Mouse (Mus musculus): ENCODE data around the gene Rbm17. TPM values are rescaled to one million over a fixed set of nuclear protein-coding genes. Genes with fewer than 3 reads are reported as not detected.

The Rbm17 gene
- polyA plus RNA-seq (2014; fragmentation: Nextera tagmentation; extraction: Ambion mirVana): 148 and 157 TPM in 2 replicates

DNA sequence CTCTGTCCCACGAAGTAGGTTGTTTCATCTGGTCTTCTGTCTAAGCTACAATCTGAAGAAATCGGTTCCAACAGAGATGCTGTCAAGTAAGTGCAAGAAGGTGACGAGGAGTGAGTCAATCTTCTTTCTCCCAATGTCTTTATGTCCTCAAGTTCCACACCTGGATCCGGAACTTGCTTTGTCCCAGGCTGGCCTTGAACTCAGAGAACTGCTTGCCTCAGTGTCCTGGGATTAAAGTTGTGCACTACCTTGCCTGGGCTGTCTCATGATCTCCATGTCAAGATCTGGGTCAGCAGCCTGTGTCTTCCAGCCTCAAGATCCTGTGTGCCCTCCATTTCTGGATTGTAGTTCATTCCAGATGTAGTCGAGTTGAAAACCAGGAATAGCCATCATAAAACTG lies at the start of gene Rbm17:
Rbm17 (minus strand) TSS at position 101 of the 400 bp plus-strand sequence.
- 84% methylated on average over 5 of the region's 5 CpGs for WGBS
- H3K4me2 ChIP-seq (ENCODE audit: low read length): peak within 1 kb of the TSS; percentile 85; the same call in 1 of the 2 replicates

GRCm38 (mm10) chr2:11653330-11653729 lies 49.4 kb upstream of the Rbm17 start:
- Histone ChIP-seq H3K4me1 (replicated peaks; ENCODE audit: control insufficient read depth, insufficient read depth, low read length) (no peaks in the 10 kb centered on the region), H3K4me3 (ENCODE audit: low read depth, low read length) (no peak overlapping the region), H3K27me3 (replicated peaks; ENCODE audit: control insufficient read depth, insufficient read depth, low read length) (no peaks in the 10 kb centered on the region), H3K27ac (ENCODE audit: low read depth) (no peak overlapping the region), H3K36me3 (ENCODE audit: control insufficient read depth, insufficient read depth, low read length) (no peaks in the 10 kb centered on the region), H3K4me2 (ENCODE audit: low read length) (no peak overlapping the region), H3K9ac (ENCODE audit: low read length) (no peak overlapping the region), H3K9me3 (ENCODE audit: control insufficient read depth, low read length) (no peaks in the 10 kb centered on the region)
- ATAC-seq (replicated peaks; ENCODE audit: low FRiP score, low TSS enrichment, low read depth) (no peak), DNase-seq (ENCODE audit: low spot score) (no peak)
- WGBS: 49% methylated on average over 6 of the region's 6 CpGs

More for the DNA sequence above, at the start of gene Rbm17:
- peak within 1 kb of the TSS; percentile 96 for H3K9ac ChIP-seq (ENCODE audit: low read length)
- peak within 1 kb of the TSS; percentile 70 for H3K27ac ChIP-seq (ENCODE audit: low read depth)
- DNase-seq (ENCODE audit: low spot score) (no peak), ATAC-seq (replicated peaks; ENCODE audit: low FRiP score, low TSS enrichment, low read depth) (no peak)
- H3K4me1 ChIP-seq (replicated peaks; ENCODE audit: control insufficient read depth, insufficient read depth, low read length): peaks cover 9% of the 10 kb centered on the region
- no peaks in the 10 kb centered on the region for H3K27me3 ChIP-seq (replicated peaks; ENCODE audit: control insufficient read depth, insufficient read depth, low read length)
- peak within 1 kb of the TSS; percentile 93 for H3K4me3 ChIP-seq (ENCODE audit: low read depth, low read length)
- peaks cover 14% of the 10 kb centered on the region for H3K36me3 ChIP-seq (ENCODE audit: control insufficient read depth, insufficient read depth, low read length)
- H3K9me3 ChIP-seq (ENCODE audit: control insufficient read depth, low read length): no peaks in the 10 kb centered on the region

DNA sequence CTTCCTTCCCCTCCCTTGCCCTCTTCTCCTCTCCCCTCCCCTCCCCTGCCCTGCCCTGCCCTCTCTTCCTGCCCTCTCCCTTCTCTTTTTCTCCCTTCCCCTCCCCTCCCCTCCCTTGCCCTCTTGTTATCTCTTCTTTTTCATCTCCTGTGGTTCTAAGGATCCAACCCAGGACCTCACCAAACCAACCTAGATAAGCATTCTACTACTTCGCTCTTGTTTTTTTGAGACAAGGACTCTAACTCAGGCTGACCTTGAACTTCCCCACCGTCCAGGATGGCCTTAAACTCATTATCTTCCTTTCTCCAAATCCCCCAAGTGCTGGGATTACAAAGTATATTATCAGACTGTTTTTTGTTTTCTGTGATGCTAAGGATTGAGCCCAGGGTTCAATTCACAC lies 48.8 kb upstream of the Rbm17 start:
- DNase-seq (ENCODE audit: low spot score) (no peak), ATAC-seq (replicated peaks; ENCODE audit: low FRiP score, low TSS enrichment, low read depth) (no peak)
- no peak overlapping the region for H3K4me3 ChIP-seq (ENCODE audit: low read depth, low read length)
- H3K4me1 ChIP-seq (replicated peaks; ENCODE audit: control insufficient read depth, insufficient read depth, low read length): no peaks in the 10 kb centered on the region
- H3K36me3 ChIP-seq (ENCODE audit: control insufficient read depth, insufficient read depth, low read length): no peaks in the 10 kb centered on the region
- no peaks in the 10 kb centered on the region for H3K27me3 ChIP-seq (replicated peaks; ENCODE audit: control insufficient read depth, insufficient read depth, low read length)
- H3K9me3 ChIP-seq (ENCODE audit: control insufficient read depth, low read length): no peaks in the 10 kb centered on the region
- no peak overlapping the region for H3K4me2 ChIP-seq (ENCODE audit: low read length)
- H3K27ac ChIP-seq (ENCODE audit: low read depth): no peak overlapping the region
- WGBS: 64% methylated on average over 2 of the region's 2 CpGs
- no peak overlapping the region for H3K9ac ChIP-seq (ENCODE audit: low read length)

DNA sequence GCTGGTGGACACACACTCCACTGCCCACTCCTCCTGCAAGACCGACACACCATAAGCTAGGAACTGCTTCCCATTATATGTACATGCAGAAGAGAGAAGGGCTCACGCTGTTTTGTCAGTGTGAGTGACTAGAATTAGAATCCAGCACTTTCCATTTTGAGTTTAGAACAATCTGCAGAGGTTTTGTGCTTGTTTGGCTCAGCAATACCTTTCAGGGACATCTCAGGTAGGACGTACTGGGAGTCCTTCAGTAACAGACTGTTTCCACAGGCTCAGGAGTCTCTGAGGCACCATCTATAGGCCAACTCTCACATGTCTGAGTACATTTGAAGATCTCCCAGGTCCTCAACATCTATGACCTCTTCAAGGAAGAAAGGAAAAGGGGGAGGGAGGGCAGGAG lies 48.2 kb upstream of the Rbm17 start:
- Histone ChIP-seq H3K9me3 (ENCODE audit: control insufficient read depth, low read length) (no peaks in the 10 kb centered on the region), H3K27me3 (replicated peaks; ENCODE audit: control insufficient read depth, insufficient read depth, low read length) (no peaks in the 10 kb centered on the region), H3K9ac (ENCODE audit: low read length) (no peak overlapping the region), H3K4me1 (replicated peaks; ENCODE audit: control insufficient read depth, insufficient read depth, low read length) (no peaks in the 10 kb centered on the region), H3K36me3 (ENCODE audit: control insufficient read depth, insufficient read depth, low read length) (no peaks in the 10 kb centered on the region), H3K27ac (ENCODE audit: low read depth) (no peak overlapping the region), H3K4me3 (ENCODE audit: low read depth, low read length) (no peak overlapping the region), H3K4me2 (ENCODE audit: low read length) (no peak overlapping the region)
- ATAC-seq (replicated peaks; ENCODE audit: low FRiP score, low TSS enrichment, low read depth): no peak
- no peak for DNase-seq (ENCODE audit: low spot score)
- WGBS: 87% methylated on average over 3 of the region's 3 CpGs

DNA sequence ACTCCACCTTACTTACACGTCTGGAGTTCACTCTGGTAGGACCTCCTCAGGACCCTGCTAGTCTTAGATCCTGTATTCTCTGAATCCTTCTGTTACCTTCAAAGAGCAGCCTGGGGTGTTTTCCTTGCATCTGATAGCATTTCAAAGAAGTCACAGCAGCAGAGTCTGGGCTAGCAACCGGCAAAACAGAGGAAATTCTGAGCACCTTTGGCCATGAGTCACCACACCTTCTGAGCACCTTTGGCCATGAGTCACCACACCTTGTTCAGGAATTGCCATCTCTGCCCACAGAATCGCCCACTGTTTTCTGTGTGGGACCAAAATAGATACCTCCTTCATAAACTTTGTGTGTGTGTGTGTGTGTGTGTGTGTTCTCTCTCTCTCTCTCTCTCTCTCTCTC lies 47.5 kb upstream of the Rbm17 start:
- Histone ChIP-seq H3K27ac (ENCODE audit: low read depth) (no peak overlapping the region), H3K4me1 (replicated peaks; ENCODE audit: control insufficient read depth, insufficient read depth, low read length) (no peaks in the 10 kb centered on the region), H3K36me3 (ENCODE audit: control insufficient read depth, insufficient read depth, low read length) (no peaks in the 10 kb centered on the region), H3K4me2 (ENCODE audit: low read length) (no peak overlapping the region), H3K27me3 (replicated peaks; ENCODE audit: control insufficient read depth, insufficient read depth, low read length) (no peaks in the 10 kb centered on the region), H3K4me3 (ENCODE audit: low read depth, low read length) (no peak overlapping the region), H3K9me3 (ENCODE audit: control insufficient read depth, low read length) (no peaks in the 10 kb centered on the region), H3K9ac (ENCODE audit: low read length) (no peak overlapping the region)
- WGBS: 53% methylated on average over 3 of the region's 3 CpGs
- ATAC-seq (replicated peaks; ENCODE audit: low FRiP score, low TSS enrichment, low read depth): no peak
- DNase-seq (ENCODE audit: low spot score): no peak

DNA sequence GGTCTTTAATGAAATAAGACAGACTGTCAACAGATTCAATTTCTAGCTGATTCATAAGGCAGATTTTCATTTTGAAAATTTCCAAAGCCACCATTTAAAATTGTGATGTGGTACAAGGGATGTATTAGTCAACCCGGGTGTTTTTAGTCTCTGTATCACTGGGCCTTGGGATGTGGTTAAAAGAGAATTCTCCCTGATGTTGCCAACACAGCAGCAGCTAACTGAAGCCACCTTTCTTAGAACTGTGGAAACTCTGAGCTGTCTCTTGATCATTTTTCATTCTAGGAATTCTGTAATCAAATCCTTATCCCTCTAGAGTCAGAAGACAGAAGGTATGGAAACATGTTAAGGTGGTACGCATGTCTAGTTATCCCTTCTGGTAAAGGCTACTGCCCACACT lies 41.3 kb upstream of the Rbm17 start:
- ATAC-seq (replicated peaks; ENCODE audit: low FRiP score, low TSS enrichment, low read depth) (no peak), DNase-seq (ENCODE audit: low spot score) (no peak)
- WGBS: 88% methylated on average over 2 of the region's 2 CpGs
- Histone ChIP-seq H3K4me1 (replicated peaks; ENCODE audit: control insufficient read depth, insufficient read depth, low read length) (no peaks in the 10 kb centered on the region), H3K36me3 (ENCODE audit: control insufficient read depth, insufficient read depth, low read length) (no peaks in the 10 kb centered on the region), H3K9ac (ENCODE audit: low read length) (no peak overlapping the region), H3K27me3 (replicated peaks; ENCODE audit: control insufficient read depth, insufficient read depth, low read length) (no peaks in the 10 kb centered on the region), H3K27ac (ENCODE audit: low read depth) (no peak overlapping the region), H3K9me3 (ENCODE audit: control insufficient read depth, low read length) (no peaks in the 10 kb centered on the region), H3K4me3 (ENCODE audit: low read depth, low read length) (no peak overlapping the region), H3K4me2 (ENCODE audit: low read length) (no peak overlapping the region)

GRCm38 (mm10) chr2:11644057-11644456 lies 40.1 kb upstream of the Rbm17 start:
- DNase-seq (ENCODE audit: low spot score) (no peak), ATAC-seq (replicated peaks; ENCODE audit: low FRiP score, low TSS enrichment, low read depth) (no peak)
- 80% methylated on average over 1 of the region's 1 CpGs for WGBS

DNA sequence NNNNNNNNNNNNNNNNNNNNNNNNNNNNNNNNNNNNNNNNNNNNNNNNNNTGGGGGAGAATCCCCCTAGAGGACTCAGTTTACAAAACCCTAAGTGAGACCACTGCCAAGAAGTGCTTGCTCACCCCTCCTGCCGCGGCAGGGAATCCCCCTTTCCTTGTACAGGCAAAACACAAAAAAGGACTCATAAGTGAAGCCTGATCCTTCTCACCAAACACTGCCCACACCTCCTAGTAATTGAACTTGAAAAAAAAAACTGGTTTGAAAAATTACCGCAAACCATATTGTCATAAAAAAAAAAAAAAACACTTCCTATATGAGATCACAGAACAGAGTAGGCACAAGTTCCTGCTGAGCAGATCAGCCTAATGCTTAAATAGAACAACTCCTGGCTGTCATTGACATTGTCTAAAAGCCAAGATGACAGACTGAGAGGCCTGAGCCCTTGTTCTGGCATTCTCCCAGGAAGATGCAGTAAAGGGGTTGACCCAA lies 38.5 kb upstream of the Rbm17 start, which contains the start of gene Il2ra:
Il2ra (plus strand) TSS at position 357 of the 491 bp plus-strand sequence.
- Histone ChIP-seq H3K9me3 (ENCODE audit: control insufficient read depth, low read length) (no peaks in the 10 kb centered on the region), H3K4me3 (ENCODE audit: low read depth, low read length) (no peak within 1 kb of the TSS), H3K27me3 (replicated peaks; ENCODE audit: control insufficient read depth, insufficient read depth, low read length) (no peaks in the 10 kb centered on the region), H3K4me1 (replicated peaks; ENCODE audit: control insufficient read depth, insufficient read depth, low read length) (no peaks in the 10 kb centered on the region), H3K36me3 (ENCODE audit: control insufficient read depth, insufficient read depth, low read length) (no peaks in the 10 kb centered on the region), H3K9ac (ENCODE audit: low read length) (no peak within 1 kb of the TSS), H3K4me2 (ENCODE audit: low read length) (no peak within 1 kb of the TSS), H3K27ac (ENCODE audit: low read depth) (no peak within 1 kb of the TSS)
- WGBS: 86% methylated on average over 3 of the region's 3 CpGs
- ATAC-seq (replicated peaks; ENCODE audit: low FRiP score, low TSS enrichment, low read depth) (no peak), DNase-seq (ENCODE audit: low spot score) (no peak)

More at GRCm38 (mm10) chr2:11644057-11644456, 40.1 kb upstream of the Rbm17 start:
- no peak overlapping the region for H3K9ac ChIP-seq (ENCODE audit: low read length)
- no peak overlapping the region for H3K27ac ChIP-seq (ENCODE audit: low read depth)
- H3K27me3 ChIP-seq (replicated peaks; ENCODE audit: control insufficient read depth, insufficient read depth, low read length): no peaks in the 10 kb centered on the region
- H3K36me3 ChIP-seq (ENCODE audit: control insufficient read depth, insufficient read depth, low read length): no peaks in the 10 kb centered on the region
- no peak overlapping the region for H3K4me3 ChIP-seq (ENCODE audit: low read depth, low read length)
- no peaks in the 10 kb centered on the region for H3K9me3 ChIP-seq (ENCODE audit: control insufficient read depth, low read length)
- H3K4me1 ChIP-seq (replicated peaks; ENCODE audit: control insufficient read depth, insufficient read depth, low read length): no peaks in the 10 kb centered on the region
- no peak overlapping the region for H3K4me2 ChIP-seq (ENCODE audit: low read length)

DNA sequence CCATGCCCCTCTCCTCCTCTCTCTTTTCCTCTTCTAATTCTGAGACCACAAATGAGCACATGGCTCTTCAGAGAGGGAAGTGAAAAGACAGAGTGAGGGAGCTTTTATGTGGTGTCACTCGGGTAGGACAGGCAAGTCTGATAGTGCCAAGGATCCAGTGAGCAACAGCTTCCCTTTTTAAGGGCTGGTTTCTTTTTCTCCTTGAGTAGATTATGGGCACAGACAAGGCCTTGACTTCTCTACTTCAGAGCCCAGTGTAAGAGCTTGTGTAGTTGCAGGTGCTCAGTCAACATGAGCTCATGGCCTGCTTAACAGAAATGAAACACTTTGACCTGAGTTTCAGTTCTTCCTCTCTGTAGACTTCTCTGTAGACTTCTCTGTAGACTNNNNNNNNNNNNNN lies 33.2 kb upstream of the Rbm17 start:
- H3K4me2 ChIP-seq (ENCODE audit: low read length): no peak overlapping the region
- H3K36me3 ChIP-seq (ENCODE audit: control insufficient read depth, insufficient read depth, low read length): no peaks in the 10 kb centered on the region
- H3K27me3 ChIP-seq (replicated peaks; ENCODE audit: control insufficient read depth, insufficient read depth, low read length): no peaks in the 10 kb centered on the region
- no peak for DNase-seq (ENCODE audit: low spot score)
- H3K27ac ChIP-seq (ENCODE audit: low read depth): no peak overlapping the region
- 75% methylated on average over 1 of the region's 1 CpGs for WGBS
- no peaks in the 10 kb centered on the region for H3K9me3 ChIP-seq (ENCODE audit: control insufficient read depth, low read length)
- H3K4me3 ChIP-seq (ENCODE audit: low read depth, low read length): no peak overlapping the region
- no peak for ATAC-seq (replicated peaks; ENCODE audit: low FRiP score, low TSS enrichment, low read depth)
- H3K4me1 ChIP-seq (replicated peaks; ENCODE audit: control insufficient read depth, insufficient read depth, low read length): no peaks in the 10 kb centered on the region
- H3K9ac ChIP-seq (ENCODE audit: low read length): no peak overlapping the region

Measured in intestine, embryonic 14.5 days (tissue).